Mouse (Mus musculus): Measurements from ENCODE around the gene Chd5.
A peak's percentile ranks its signal among the peaks of the same experiment; 100 is the strongest.

The Chd5 gene

DNA sequence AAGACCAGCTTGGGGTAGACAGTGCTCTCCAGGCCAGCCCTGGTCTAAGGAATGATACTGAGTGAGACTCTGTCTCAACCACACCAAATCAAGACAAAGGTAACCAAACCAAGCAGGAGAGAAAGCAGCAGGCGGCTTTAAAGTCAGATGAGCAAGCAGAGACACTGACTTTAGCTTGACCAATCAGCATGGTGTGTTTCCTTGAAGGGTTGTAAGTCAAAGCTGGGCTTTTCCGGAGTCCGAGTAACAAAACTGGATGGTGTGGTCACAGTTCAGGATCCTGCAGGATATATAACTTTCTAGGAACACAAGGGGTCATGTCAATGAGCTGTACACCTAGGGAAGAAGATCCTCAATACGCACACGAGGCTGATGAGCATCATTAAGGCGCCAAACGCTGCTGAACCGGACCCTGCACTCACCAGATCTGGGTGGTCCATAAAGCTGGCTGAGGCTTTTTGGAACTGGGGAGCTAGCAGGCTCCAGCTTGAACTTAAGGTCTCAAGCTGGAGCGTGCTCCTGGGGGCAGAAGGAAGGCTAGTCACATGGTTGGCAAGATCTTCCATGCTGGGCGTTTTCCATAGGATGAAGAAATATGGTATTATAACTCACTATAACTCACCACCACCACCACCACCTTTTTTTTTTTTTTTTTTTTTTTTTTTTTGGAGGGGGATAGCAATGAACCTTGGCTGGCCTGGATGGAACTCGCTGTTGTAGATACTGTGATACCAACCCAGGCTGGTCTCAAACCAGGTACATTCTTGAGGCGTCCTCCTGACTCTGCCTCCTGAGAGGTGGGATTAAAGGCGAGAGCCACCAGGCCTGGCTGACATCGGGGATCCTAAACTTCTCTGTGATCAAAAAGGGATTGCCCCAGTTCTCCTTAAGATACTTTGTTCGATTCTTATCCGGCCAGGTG lies 13.5 kb upstream of the Chd5 start:
- H3K36me3 ChIP-seq (ENCODE audit: insufficient read depth, low read length) = peaks cover 37% of the 10 kb centered on the region
- H3K27me3 ChIP-seq (ENCODE audit: insufficient read depth, low read length) = no peaks in the 10 kb centered on the region
- H3K4me1 ChIP-seq (replicated peaks; ENCODE audit: low read depth, low read length) = peaks cover 67% of the 10 kb centered on the region
- peak overlapping the region; percentile 99 for H3K4me3 ChIP-seq (replicated peaks; ENCODE audit: low read length)
- no peak for TF ChIP-seq POU5F1 (IDR thresholded peaks at IDR 0.05; ENCODE audit: borderline replicate concordance, low read length)
- no peak for TF ChIP-seq CTCF (conservative IDR thresholded peaks at IDR 0.05; ENCODE audit: low read length)
- no peak for TF ChIP-seq NANOG (IDR thresholded peaks at IDR 0.05; ENCODE audit: borderline replicate concordance, low read length)
- no peaks in the 10 kb centered on the region for H3K9me3 ChIP-seq (ENCODE audit: low read length)

DNA sequence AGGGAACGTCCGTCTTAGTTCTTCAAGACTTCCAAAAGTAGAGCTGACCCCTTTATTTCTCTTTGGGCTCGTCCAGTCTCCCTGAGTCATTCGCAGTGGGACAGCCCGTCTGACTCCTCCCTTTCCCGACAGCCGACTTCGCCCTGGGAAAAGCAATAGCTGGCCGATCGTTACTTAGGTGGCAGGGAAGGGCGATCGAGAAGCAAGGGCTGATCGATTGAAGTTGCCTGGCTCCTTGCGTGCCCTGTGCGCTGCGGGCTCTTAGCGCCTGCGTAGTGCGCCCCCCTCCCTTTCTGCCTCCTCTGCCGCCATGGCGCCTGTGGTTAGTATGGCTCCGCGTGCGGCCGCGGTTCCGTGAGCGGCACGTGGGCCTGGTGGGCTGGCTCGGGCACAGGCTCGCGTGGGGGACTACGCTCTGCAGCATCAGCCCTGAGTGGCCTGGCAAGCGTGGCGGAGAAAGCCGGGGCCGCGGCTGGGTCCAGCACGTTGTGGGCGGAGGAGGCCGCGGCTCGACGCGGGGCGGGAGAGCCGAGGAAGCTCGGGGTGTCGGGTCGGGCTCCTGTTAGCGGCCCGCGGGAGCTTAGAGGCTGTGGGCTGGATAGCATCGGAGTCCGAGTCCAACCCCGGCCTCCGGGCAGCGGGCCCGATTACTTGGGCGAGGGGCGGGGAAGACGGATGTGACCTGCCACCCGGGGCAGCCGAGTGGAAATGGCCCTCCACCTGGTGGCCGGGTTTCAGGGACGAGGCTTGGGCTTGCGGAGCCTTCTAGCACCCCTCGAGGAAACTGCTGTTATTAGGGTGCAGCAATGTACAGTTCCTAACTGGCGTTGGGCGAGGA lies 12.7 kb upstream of the Chd5 start, which contains the start of gene Rpl22:
Gene Rpl22 (plus strand): TSS at position 169 of the 838 bp plus-strand sequence.
- peaks cover 46% of the 10 kb centered on the region for H3K36me3 ChIP-seq (ENCODE audit: insufficient read depth, low read length)
- peaks cover 75% of the 10 kb centered on the region for H3K4me1 ChIP-seq (replicated peaks; ENCODE audit: low read depth, low read length)
- no peaks in the 10 kb centered on the region for H3K9me3 ChIP-seq (ENCODE audit: low read length)
- peak within 1 kb of the TSS; percentile 99 for H3K4me3 ChIP-seq (replicated peaks; ENCODE audit: low read length)
- no peaks in the 10 kb centered on the region for H3K27me3 ChIP-seq (ENCODE audit: insufficient read depth, low read length)
- no peak for TF ChIP-seq POU5F1 (IDR thresholded peaks at IDR 0.05; ENCODE audit: borderline replicate concordance, low read length)
- no peak for TF ChIP-seq CTCF (conservative IDR thresholded peaks at IDR 0.05; ENCODE audit: low read length)
- no peak for TF ChIP-seq NANOG (IDR thresholded peaks at IDR 0.05; ENCODE audit: borderline replicate concordance, low read length)

GRCm38 (mm10) chr4:152326543-152326942 lies 11.9 kb upstream of the Chd5 start:
- Histone ChIP-seq H3K4me1 (replicated peaks; ENCODE audit: low read depth, low read length) (peaks cover 76% of the 10 kb centered on the region), H3K27me3 (ENCODE audit: insufficient read depth, low read length) (no peaks in the 10 kb centered on the region), H3K4me3 (replicated peaks; ENCODE audit: low read length) (peak overlapping the region; percentile 99), H3K9me3 (ENCODE audit: low read length) (no peaks in the 10 kb centered on the region), H3K36me3 (ENCODE audit: insufficient read depth, low read length) (peaks cover 53% of the 10 kb centered on the region)
- TF ChIP-seq NANOG (IDR thresholded peaks at IDR 0.05; ENCODE audit: borderline replicate concordance, low read length) = no peak
- no peak for TF ChIP-seq POU5F1 (IDR thresholded peaks at IDR 0.05; ENCODE audit: borderline replicate concordance, low read length)
- no peak for TF ChIP-seq CTCF (conservative IDR thresholded peaks at IDR 0.05; ENCODE audit: low read length)

- H3K9me3 ChIP-seq (ENCODE audit: low read length) = no peaks in the 10 kb centered on the region
- peaks cover 75% of the 10 kb centered on the region for H3K36me3 ChIP-seq (ENCODE audit: insufficient read depth, low read length)
- TF ChIP-seq NANOG (IDR thresholded peaks at IDR 0.05; ENCODE audit: borderline replicate concordance, low read length) (no peak), CTCF (conservative IDR thresholded peaks at IDR 0.05; ENCODE audit: low read length) (peak; percentile 54)
- peak overlapping the region; percentile 99 for H3K4me3 ChIP-seq (replicated peaks; ENCODE audit: low read length)
- H3K4me1 ChIP-seq (replicated peaks; ENCODE audit: low read depth, low read length) = peaks cover 77% of the 10 kb centered on the region
- no peaks in the 10 kb centered on the region for H3K27me3 ChIP-seq (ENCODE audit: insufficient read depth, low read length)
Measured at GRCm38 (mm10) chr4:152328691-152329090, 9.8 kb upstream of the Chd5 start.

DNA sequence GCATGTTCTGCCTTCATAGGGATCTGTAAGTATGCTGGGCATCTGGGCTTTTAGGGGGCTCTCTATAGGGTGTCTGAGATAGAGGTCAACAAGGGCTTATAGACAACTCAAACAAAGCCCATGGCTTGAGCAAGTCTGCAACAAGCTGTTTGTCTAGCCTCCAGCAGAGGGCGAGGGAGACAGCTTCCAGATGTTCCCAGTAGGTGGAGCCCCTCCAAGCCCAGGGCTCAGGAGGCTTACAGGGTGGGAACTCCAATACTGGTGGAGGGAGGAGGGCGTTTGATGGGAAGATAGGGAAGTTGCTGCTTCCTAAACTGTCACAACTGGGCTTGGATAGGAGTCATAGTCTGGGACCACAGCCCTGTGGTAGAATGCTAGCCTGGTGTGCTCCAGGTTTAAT lies 5.5 kb upstream of the Chd5 start:
- Histone ChIP-seq H3K4me1 (replicated peaks; ENCODE audit: low read depth, low read length) (peaks cover 76% of the 10 kb centered on the region), H3K27me3 (ENCODE audit: insufficient read depth, low read length) (peaks cover 13% of the 10 kb centered on the region), H3K9me3 (ENCODE audit: low read length) (no peaks in the 10 kb centered on the region), H3K4me3 (replicated peaks; ENCODE audit: low read length) (peak overlapping the region; percentile 60), H3K36me3 (ENCODE audit: insufficient read depth, low read length) (peaks cover 82% of the 10 kb centered on the region)
- TF ChIP-seq POU5F1 (IDR thresholded peaks at IDR 0.05; ENCODE audit: borderline replicate concordance, low read length) (no peak), NANOG (IDR thresholded peaks at IDR 0.05; ENCODE audit: borderline replicate concordance, low read length) (no peak), CTCF (conservative IDR thresholded peaks at IDR 0.05; ENCODE audit: low read length) (peak; percentile 92)

DNA sequence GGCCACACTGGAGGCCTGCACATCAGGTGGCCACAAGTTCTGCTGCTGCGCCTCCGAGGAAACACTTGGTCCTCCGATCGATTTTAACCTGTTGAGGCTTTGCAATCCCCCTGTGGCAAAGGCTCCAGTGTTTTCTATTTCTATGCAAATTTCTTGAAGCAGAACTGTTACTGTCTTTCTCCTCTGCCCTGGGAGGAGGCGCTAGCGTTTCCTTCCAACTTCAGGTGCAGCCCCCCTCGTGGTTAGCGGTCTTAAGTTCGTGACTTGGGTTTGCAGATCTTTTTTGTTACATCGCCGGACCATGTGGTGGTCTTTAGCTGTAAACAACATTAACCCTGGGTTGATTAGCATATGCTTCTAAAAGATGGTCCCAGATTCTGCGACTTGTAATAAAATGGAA lies 4.9 kb upstream of the Chd5 start:
- H3K27me3 ChIP-seq (ENCODE audit: insufficient read depth, low read length) = peaks cover 17% of the 10 kb centered on the region
- peaks cover 77% of the 10 kb centered on the region for H3K36me3 ChIP-seq (ENCODE audit: insufficient read depth, low read length)
- H3K4me3 ChIP-seq (replicated peaks; ENCODE audit: low read length) = peak overlapping the region; percentile 60
- no peaks in the 10 kb centered on the region for H3K9me3 ChIP-seq (ENCODE audit: low read length)
- H3K4me1 ChIP-seq (replicated peaks; ENCODE audit: low read depth, low read length) = peaks cover 75% of the 10 kb centered on the region
- TF ChIP-seq CTCF (conservative IDR thresholded peaks at IDR 0.05; ENCODE audit: low read length) (no peak), NANOG (IDR thresholded peaks at IDR 0.05; ENCODE audit: borderline replicate concordance, low read length) (no peak), POU5F1 (IDR thresholded peaks at IDR 0.05; ENCODE audit: borderline replicate concordance, low read length) (no peak)

- H3K27me3 ChIP-seq (ENCODE audit: insufficient read depth, low read length) = peaks cover 31% of the 10 kb centered on the region
- peaks cover 35% of the 10 kb centered on the region for H3K36me3 ChIP-seq (ENCODE audit: insufficient read depth, low read length)
- H3K4me1 ChIP-seq (replicated peaks; ENCODE audit: low read depth, low read length) = peaks cover 63% of the 10 kb centered on the region
- TF ChIP-seq POU5F1 (IDR thresholded peaks at IDR 0.05; ENCODE audit: borderline replicate concordance, low read length) = no peak
- TF ChIP-seq NANOG (IDR thresholded peaks at IDR 0.05; ENCODE audit: borderline replicate concordance, low read length) = no peak
- H3K4me3 ChIP-seq (replicated peaks; ENCODE audit: low read length) = no peak overlapping the region
- no peaks in the 10 kb centered on the region for H3K9me3 ChIP-seq (ENCODE audit: low read length)
Measured at GRCm38 (mm10) chr4:152337772-152338171, 679 bp upstream of the Chd5 start.

DNA sequence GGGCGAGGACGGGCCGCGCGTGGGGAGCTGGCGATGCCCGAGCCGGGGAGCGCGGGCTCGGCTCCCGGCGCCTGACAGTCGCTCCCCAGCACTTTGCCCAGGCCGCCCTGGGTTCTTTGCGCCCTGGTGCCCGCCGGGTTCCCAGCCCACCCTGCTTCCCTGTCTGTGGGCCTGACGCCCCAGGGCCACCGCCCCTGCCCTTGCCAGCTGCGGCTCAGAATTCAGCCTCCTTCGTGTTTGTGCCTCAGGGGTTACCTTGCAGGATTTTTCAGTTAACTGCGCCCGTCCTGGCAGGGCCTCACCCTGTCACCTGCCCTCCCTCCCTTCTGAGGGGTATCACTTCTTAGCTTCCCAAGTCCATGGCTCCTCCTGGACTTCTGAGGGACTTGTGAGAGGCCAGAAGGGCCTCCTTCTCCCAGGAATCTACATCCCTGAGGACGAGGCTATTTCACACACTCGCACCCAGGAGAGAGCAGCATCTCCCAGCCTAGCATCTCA lies 891 bp downstream of the Chd5 start:
- Histone ChIP-seq H3K4me1 (replicated peaks; ENCODE audit: low read depth, low read length) (peaks cover 64% of the 10 kb centered on the region), H3K4me3 (replicated peaks; ENCODE audit: low read length) (peak overlapping the region; percentile 81)
- TF ChIP-seq CTCF (conservative IDR thresholded peaks at IDR 0.05; ENCODE audit: low read length) (no peak), POU5F1 (IDR thresholded peaks at IDR 0.05; ENCODE audit: borderline replicate concordance, low read length) (no peak), NANOG (IDR thresholded peaks at IDR 0.05; ENCODE audit: borderline replicate concordance, low read length) (no peak)

More for the DNA sequence above, 891 bp downstream of the Chd5 start:
- H3K27me3 ChIP-seq (ENCODE audit: insufficient read depth, low read length) = peaks cover 31% of the 10 kb centered on the region
- H3K36me3 ChIP-seq (ENCODE audit: insufficient read depth, low read length) = peaks cover 19% of the 10 kb centered on the region
- H3K9me3 ChIP-seq (ENCODE audit: low read length) = no peaks in the 10 kb centered on the region

Measured in E14TG2a.4 (cell line).